Mouse (Mus musculus) embryonic fibroblast, embryonic 13.5 days (primary cell): Measurements from ENCODE around the gene Phf6.

Source experiments
- CTCF ChIP-seq: IDR thresholded peaks from 2 replicates; pipeline ENCODE4 v1.5.1; 2011; ENCODE audit warnings: mild to moderate bottlenecking, control low read depth, low read length, moderate library complexity, borderline replicate concordance; ENCODE audit not compliant: insufficient read depth
- POLR2A ChIP-seq: IDR thresholded peaks from 2 replicates; pipeline ENCODE4 v1.6.1; 2011; ENCODE audit warnings: low read depth, mild to moderate bottlenecking, control low read depth, low read length, moderate library complexity

DNA sequence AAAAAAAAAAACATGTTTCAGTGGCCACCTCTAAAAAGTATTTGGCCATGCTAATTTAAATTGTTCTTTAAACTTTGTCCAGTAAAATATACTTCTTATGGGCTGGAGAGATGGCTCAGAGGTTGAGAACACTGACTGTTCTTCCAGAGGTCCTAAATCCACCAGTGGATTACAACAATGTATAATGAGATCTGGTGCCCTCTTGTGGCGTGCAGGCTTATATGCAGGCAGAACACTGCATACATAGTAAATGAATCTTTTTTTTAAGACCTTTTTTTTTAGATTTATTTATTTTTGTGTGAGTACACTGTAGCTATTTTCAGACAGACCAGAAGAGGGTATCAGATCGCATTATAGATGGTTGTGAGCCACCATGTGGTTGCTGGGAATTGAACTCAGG is 37.6 kb downstream of the Phf6 start:
- TF ChIP-seq POLR2A (no peak), CTCF (no peak)
